Mouse (Mus musculus) E14TG2a.4 (cell line): ENCODE data around the gene Dnajb11.
A peak's percentile ranks its signal among the peaks of the same experiment; 100 is the strongest.

Source experiments
- CTCF ChIP-seq: conservative IDR thresholded peaks from 2 replicates; pipeline ENCODE4 v1.5.1; 2014; ENCODE audit warnings: low read length
- NANOG ChIP-seq: IDR thresholded peaks from 2 replicates; pipeline ENCODE4 v1.6.1; 2014; ENCODE audit warnings: borderline replicate concordance, low read length, mixed read lengths
- POU5F1 ChIP-seq: IDR thresholded peaks from 2 replicates; pipeline ENCODE4 v1.6.1; 2014; ENCODE audit warnings: low read length, borderline replicate concordance

DNA sequence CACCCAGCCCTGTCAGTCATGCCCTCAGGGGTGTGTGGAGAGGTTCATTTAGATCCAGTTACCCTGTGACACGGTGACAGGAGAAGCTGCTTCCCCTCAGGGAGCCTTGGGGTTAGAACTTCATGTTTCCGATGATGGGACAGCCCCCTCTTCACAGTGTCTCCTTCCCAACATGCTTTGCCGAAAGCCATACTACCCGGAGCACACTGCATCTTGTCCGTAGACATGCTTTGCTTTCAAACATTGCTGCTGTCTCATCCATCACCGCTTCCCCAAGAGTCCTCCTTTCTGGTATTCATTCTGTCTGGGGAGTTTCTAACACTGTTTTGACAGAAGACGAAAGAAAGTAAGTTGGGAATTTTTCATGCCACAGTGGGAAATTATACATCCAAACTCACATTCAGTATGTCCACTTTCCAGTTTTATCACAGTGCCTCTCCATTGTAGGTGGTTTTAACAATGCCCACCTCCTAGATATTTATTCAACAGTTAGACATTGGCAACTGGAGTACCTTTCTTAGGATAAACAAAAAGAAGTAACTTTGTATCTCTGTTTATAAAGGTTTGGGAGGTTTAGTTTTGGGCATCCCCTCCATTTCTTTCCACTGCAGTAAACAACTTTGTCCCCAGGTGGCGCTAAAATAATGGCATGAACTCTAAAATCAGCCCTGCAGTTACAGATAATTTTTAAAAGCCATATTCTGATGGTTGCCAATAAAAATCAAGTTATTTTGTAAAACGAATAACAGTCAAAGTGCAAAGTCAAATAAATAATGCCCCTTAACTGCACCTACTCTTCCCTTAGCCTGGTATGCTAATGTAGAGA lies 18.8 kb downstream of the Dnajb11 start:
- TF ChIP-seq CTCF (peak; percentile 79), POU5F1 (no peak), NANOG (no peak)
